Mouse (Mus musculus) ovary, postnatal 14 days (tissue): Measurements from ENCODE around the gene Negr1.
"Not testable (repeated sequence)": the region's sequence is repeated elsewhere in the genome, so short reads cannot be mapped to it uniquely, and the experiment has no call there.

Experiments
- DNase-seq: peaks from one replicate; pipeline ENCODE4 v3.0.0; 2022; ENCODE audit warnings: low spot score

The Negr1 gene

DNA sequence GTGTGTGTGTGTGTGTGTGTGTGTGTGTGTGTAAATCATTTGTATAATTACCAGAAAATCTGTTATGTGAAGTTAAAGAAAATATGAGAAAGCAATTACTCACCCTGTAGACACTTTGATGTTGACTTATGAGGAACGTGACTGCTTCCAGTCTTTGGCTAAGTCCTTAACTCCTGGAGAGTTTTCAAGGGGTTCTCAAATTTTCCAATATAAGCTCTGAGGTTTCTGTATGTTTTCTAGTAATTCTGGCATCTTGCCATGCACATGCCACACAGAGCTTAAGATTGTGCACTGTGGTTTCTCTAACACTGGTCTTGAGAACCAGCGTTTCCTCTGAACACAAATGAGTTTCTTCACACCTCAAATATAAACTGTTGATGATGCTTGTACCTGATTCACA lies 460.0 kb downstream of the Negr1 start:
- DNase-seq: no peak

DNA sequence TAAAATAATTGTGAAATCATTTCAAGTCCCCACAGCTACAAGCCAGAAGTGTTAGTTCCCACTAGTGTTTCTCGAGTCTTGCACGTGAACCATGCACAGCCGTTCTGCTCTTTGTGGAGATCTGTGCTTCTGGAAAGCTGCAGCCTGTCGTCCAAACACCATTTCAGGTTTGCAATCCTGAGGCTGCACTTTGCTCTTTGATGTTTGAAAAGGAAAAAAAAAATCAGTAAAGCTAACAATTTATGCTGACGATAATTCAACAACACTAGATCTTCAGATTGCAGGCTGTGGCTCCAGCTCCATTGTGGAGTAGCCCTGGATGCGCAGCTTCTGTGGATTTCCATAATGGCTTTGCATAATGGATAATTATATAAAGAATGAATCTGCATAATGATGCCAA lies 463.0 kb downstream of the Negr1 start:
- DNase-seq: no peak

DNA sequence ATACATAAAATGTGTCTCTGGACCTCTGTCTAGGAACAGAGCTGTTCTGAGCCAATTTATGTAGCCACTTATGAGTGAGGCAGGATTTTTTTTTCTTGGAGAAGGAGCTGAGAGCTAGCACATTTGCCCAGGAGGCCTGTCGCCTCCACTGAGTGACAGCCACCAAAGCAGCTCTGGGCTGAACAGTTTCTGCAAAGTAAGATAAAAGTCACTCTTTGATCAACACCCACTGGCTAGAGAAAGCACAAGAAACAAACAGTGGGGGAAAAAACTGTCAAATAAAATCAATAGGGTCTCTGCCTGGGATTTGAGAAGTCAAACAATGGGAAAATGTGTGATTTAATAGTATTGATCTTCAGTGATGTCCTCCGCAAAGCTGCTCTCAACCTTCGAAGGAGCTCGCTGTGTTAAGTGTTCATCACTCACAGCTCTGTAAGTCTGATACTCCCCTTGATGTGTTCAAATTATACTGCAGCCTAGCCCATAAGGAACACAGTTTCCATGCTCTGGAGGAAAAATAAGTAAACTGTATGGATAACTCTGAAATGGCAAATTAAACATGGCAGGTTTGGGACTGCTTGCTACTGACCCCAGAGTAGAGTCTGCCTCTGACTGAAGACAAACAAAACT lies 470.0 kb downstream of the Negr1 start:
- no peak for DNase-seq

DNA sequence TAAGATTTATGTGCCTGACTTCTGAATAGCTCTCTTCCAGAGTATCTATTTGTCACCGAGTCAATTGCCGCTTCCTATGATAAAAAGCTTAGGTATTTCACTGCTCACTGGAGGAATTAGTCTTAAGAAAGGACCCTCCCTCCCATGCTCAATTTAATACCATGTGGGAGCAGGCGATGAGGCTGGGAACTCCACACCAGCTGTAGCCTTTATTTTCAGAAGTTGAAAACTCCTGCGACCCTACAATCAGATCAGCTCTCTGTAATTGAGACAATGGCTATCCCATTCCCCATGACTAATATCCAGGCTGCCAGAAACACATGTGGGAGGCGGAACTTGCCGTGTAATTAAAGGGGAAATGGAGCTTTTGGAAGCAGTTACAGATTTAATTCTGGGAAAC lies 474.4 kb downstream of the Negr1 start:
- DNase-seq: no peak

DNA sequence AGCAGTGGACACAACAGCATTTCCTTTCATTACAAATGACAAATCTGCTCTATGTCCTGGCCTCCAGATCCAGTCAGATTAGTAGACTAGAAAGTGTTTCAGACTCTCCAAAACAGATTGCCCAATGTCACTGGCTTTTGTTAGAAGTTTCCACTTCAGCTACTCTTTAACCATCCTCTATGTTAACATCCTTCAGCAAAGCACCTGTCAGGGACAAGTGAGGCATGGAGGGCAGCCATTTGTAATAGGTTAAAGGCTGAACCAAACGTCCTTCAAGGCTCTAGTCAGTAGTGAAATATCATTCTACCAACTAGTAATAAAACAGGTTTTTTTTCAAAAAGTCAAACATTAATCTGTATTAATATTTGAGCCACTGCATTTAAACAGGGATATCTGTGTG lies 475.0 kb downstream of the Negr1 start:
- DNase-seq: no peak

DNA sequence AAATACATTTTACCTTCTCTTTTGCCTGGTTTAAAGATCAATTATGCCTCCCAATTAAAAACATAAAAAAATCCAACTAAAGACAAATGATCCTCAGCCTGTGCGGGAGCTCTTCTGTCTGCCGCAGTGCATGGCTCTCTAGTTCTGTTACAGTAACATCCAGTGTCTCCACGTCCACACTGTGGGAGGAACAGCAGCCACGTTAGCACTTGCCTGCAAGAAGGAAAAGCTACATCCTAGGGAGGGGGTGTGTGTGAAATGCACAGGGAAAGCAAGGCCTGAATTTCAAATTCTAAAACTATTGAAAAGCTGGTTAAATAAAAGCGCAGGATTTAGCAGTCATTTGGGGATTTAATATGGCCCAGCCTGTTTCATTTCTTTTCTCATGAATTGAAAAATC lies 479.0 kb downstream of the Negr1 start:
- DNase-seq: no peak

DNA sequence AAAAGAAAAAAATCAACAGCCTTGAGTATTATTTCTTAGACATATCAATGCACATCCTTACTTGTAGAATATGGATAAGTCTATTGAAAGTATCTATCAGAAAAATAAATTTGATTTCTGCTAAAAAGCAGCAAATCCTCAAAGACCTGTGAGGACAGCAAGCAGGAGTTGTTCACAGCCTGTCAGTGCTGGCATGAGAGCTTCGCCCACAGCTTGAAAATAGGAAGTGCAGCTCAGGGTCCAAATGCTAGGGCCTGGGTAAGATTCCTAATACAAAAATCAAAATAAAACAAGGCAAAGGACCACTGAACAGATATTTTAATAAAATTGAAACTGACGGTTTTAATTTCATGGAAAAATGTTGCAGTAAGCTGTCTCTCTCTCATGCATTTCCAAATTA lies 483.0 kb downstream of the Negr1 start:
- no peak for DNase-seq

DNA sequence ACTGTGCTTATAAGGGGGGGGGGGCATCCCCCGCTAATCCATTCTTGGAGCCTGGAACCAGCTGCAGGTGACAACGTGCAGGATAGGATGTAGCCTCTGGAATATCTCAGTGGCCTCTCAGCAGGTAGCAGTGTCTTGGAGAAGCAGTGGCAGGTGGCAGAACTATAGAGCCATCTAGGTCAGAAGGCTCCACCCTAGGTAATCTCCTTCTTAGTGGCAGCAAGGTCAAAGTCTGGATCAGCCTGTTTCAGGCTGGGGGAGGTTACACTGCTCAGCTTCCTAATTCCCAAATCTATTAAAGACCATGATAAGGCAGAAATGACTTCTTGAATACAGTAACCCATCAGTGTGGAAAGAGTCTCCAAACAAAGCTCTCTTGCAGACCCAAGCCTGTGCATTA lies 502.8 kb downstream of the Negr1 start:
- DNase-seq: not testable (repeated sequence)

DNA sequence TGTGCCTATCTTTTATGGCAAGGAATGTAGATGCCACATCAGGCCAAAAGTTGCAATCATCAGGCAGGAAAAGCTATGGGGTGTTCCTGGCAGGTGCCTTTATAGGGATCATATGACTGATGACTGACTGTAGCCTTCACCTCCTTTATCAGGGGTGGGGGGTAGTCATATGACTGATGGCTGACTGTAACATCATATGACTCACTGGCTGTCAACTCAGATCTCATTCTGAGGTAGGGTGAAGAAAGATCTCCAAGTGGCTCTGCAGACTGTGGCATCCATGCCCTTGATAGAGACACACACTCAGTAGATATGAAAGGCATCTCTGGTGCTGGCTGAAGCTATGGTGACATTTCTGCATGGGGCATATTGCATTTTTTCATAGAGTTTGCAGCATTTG lies 504.7 kb downstream of the Negr1 start:
- DNase-seq: no peak

DNA sequence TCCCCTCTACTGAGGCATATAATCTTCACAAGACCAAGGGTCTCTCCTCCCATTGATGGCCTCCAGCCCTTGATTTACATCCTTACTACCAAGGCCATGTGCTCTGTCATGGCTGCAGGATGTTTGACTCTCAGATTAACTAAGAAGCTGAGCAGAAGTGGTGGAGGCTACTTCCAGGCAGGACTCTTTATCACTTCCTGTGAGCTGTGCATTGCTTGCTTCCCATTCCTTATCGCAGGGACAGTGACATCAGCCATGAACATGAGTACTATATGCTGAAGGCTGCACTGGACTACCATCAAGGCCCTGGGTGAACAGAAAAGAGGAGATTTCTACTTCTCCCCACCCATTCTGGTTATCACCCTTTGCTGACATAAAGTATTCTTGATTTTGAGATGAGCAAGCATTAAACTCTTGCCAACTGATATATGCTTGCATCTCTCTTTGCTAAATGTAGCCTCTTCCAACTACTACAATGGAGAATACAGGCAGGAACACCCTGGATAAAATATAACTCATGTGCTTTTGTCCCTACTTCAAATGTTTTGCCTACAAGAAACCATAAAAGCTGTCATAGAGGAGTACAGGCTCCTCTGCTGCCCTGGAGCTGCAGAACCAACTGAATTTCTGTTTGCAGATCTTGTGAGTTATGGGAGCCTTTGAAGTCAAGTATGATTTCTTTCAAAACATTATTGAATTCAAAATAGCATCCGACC lies 517.8 kb downstream of the Negr1 start:
- no peak for DNase-seq

DNA sequence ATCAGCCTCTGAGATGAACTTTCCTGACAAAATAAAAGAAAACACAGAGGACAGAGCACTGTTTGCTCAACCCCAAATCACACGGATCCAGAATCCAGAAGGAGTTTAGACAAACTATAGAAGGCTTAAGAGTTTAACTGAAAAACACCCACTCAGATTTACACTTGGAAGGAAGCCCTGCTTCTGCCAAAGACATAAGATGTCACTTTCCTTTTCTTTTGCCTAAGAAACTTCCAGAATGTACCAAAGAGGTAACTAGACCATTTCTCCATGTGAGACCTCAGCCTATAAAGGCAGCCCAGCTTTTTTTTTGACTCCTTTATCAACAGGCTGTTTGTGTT lies 518.3 kb downstream of the Negr1 start:
- DNase-seq: no peak

DNA sequence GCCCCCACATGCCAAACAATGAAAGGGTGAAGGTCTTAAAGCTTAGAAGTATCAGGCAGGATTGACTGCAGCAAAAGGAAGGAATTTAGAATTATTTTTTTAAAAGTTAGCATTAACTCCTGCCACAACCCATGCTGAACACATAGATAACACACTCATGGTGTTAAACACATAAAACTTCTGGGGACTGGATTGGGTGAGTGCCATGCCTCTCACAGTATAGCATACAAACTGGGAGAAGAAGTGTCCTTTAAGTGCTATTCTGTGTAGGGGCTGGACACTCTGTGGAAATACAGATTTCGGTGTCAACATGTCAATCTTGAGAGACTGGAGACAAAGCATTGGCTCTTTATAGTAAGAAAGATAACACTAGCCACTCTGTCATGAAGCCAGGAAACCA lies 519.0 kb downstream of the Negr1 start:
- no peak for DNase-seq

DNA sequence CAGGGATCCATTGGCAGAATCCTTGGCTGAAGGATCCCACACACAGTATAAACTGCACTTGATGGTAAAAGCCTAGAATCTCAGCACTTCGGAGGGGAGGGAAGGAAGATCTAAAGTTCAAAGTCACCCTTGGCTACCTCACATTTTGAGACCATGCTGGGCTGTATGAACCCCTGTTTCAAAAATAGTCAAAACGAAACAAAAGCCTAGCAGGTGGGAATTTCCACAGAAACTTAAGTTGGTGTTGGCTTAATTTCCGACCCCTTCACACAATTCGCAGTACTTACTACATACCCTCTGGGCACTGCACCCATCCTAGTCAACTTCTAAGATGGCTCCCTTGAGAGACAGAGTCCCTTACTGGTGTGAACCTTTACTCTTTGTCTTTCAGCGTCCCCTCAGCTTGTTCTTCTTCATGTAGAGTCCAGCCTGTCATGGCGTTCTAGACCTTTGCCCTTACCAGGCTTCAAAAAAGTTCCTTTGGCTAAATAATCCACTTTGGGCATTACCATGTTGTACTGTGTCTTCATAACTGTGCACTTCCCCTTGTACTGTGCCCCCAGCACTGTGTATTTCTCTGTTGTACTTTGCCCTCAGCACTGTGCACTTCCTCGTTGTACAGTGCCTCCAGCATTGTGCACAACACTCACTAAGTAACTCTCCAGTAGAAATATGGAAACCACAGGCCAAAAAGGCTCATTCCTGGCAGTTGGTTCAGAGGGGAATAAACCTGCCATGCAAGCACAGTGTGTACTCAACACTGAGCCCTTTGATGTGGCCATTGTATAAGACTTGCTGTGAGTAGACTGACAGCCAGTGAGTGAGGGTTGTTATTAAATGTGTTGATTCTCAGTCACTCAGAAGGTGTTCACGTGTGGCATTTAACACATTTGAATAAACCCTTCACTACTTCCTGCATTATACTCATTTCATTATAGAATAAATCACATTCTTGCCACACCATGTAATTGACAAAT lies 521.5 kb downstream of the Negr1 start:
- no peak for DNase-seq

DNA sequence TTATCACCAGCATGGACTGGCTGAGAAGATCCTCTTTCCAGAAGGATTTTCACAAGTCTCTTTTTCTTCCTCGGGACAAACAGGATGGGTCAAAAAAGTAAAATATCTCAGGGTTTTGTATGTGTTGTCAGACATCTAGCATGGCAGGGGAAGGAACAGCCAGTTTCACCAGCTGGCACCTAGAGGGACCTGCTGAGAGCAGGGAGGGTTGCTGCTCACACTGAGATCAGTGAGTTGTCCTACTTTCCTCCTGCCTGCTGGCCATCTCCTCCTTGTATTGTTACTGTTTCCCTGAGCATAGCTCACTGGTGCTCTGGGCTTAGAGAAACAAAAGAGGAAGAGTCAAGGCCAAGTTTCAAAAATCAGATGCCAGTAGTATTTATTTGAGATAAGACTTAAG lies 523.6 kb downstream of the Negr1 start:
- DNase-seq: no peak

DNA sequence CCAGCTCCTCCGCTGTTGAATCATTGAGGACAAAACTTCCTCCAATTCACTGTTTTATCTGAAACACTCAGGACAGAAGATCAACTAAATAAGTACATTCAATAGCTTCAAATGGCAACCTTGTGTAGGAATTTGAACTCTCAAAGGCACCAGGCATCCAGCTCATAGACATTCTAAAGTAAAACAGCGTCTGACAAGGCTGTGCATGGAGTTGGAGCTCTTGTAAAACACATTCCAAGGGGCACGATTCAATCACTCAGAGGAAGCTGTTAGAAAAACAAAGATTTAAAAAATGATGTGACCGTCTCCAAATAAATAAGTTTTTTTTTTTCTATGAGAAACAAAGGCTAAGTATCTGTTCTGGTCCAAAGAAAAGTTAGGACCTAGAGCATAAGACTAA lies 528.5 kb downstream of the Negr1 start:
- DNase-seq: no peak

DNA sequence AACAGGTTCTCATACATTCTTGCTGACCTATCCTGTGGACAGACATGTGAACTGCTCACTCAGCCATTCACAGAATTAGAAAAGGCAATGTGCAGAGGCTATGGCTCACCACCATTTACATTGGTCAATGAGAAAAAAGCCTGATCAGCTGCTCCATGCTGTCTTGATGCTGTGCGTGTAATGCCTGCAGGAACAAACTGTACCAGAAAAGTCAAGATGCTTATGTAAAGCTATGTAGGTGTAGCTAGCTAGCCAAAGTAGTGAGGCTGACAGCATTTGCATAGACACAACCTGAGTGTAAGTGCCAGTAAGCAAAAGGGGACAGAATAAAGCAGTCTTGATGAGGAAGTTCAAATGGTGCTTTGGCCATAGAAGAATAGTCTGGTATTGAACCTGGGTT lies 534.7 kb downstream of the Negr1 start:
- DNase-seq: no peak

DNA sequence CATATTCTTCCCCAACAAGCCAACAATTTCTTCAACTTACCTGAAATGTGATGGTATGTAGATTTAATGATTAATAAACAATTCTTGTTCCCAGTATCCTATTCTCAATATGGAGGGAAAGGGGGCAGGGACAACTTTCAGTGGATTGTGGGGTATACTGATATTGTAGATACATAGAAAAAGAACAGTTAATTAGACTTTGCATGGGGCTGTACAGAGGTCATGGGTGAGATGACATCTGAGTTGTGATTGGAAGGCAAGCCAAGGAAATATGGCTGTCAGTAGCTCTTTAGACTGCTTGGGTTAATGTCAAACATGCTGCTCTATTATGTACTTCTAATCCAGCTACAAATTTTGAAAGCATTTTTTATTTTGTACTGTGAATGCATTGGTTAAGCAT lies 535.9 kb downstream of the Negr1 start:
- no peak for DNase-seq

DNA sequence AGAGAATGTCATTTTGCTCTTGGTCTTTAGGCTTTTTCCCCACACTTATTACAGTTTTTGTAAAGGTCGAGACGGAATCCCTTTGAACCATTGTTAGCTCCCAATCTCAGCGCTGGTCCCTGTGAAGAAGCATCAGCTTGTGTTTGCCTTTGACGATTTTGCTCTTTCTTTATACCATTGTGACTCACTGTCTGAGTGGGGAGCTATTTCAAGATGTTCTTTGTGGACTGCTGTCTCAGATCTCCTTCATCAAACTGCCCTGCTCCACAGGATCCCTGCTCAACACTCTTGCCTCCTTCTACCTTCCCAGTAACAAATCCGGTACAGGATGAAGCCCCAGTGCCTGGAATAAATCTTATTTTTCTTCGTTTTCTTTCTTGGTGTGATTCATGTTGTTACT lies 536.8 kb downstream of the Negr1 start:
- no peak for DNase-seq

DNA sequence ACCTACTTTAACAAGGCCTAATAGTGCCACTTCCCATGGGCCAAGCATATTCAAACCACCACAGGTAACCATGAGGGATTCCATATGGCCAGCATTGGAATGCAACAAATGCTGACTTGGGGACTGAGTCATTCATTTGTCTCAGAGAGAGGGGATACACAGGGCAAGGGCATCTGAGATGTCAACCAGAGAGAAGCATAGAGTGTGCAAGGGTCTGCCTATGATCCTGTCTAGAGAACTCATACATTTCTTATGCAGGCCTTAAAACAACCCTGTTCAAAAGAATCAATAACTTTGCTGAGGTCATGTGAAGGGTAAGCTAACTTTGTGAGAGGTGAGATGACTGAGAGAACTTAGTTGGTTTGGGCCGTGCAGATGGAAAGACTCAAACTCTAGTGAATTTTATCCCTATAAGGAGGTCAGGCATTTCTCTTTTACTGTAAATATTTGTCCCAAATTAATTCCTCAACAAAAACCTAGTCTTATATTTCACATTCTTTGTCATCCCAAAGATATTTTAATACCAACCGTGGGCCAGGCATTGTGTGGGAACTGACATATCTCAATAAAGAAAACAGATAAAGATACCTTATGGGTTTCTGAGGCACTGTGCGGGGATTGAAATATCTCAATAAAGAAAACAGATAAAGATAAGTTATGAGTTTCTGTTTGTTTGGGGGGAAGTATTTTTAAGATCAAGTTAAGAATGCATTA lies 543.4 kb downstream of the Negr1 start:
- no peak for DNase-seq

DNA sequence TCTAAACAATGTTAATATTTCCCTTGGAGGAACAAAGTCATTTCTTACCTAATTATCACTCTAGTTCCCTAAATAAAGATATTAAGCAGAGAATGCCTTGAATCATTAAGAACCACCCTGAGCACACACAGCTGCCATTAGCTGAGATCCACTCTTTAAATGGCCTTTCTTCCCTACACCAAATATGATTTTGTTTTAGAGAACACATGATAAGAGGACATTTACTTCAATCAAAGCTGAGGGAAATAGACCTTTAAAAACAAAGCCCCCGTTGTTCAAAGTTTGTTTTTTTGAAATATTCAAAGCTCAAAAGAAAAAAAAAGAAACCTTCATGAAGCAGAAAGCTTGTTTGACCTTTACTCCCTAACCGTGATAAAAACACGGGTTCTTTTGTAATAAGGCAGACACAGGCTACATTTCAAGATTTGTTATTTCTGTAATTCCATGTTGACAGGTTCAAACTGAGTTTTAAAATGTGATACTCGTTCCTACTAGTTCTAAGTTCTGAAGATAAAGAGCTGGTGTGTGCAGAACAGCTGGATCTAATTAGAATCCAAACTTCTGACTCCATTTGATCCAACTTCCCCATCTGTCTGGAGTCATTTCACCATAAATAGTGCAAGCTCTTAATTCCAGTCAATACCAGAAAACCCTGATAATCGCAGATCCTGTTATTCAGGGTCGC lies 544.1 kb downstream of the Negr1 start:
- no peak for DNase-seq

DNA sequence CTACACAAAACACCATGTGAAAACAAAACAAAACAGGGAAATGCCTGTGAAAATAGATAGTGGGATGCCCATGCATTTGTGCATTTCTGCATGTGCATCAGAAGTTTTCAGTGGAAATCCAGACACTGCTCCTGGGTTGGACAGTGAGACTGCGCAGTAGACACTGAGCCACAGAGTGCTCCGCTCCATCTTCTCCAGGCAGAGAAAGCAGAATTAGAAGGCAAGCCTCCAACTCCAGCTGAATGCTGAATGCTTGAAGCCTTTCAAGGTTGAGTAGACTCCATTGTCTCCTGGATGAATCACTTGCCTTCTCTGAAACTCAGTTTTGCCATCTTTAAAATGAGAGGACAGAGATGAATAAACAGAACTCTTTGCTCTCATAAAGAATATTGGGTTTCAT lies 546.6 kb downstream of the Negr1 start:
- DNase-seq: no peak

DNA sequence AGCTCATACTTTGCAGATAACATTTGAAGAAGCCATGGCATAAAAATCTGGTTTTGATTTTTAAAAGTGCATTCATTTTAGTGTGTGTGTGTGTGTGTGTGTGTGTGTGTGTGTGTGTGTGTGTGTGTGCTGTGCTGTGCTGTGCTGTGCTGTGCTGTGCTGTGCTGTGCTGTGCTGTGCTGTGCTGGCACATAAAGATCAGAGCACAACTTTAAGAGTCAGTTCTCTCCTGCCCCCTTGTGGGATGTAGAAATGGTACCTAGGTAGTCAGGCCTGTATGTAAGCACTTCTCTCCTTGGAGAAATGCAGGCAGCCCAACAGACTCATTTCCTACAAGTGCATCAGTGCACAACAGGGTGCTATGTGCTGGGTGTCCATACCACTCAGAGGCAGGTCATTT lies 547.7 kb downstream of the Negr1 start:
- DNase-seq: peak; percentile 33
